Mouse (Mus musculus): ENCODE data around the gene Klhdc8a.
"Not testable (repeated sequence)": the region's sequence is repeated elsewhere in the genome, so short reads cannot be mapped to it uniquely, and the experiment has no call there.

GRCm38 (mm10) chr1:132349049-132349448 lies 50.6 kb downstream of the Klhdc8a start:
- TF ChIP-seq EP300, CTCF (IDR thresholded peaks at IDR 0.05; ENCODE audit: low read depth): not testable (repeated sequence)

Data from liver, postnatal 0 days (tissue).